Mouse (Mus musculus) heart, postnatal 14 days (tissue): ENCODE data around the gene Sox5. TPM values are rescaled to one million over a fixed set of nuclear protein-coding genes. Genes with fewer than 3 reads are reported as not detected.

ENCODE experiments used
- DNase-seq, 2 experiments: peaks; one replicate each; pipeline ENCODE4 v3.0.0; 2021 to 2022
- intact Hi-C: fragments of 180-260 bp; cut with DNase I; formaldehyde crosslinking; loops from one replicate; pipeline ENCODE4 v1.15.1; 2025
- total RNA-seq, 2 experiments: library from RNA; stranded (reverse); gene quantifications; 2 replicates each; pipeline ENCODE4 v1.2.3; 2021

Gene Sox5
- total RNA-seq, 2 experiments from 2014 or later = 3.9 to 4.7 TPM

DNA sequence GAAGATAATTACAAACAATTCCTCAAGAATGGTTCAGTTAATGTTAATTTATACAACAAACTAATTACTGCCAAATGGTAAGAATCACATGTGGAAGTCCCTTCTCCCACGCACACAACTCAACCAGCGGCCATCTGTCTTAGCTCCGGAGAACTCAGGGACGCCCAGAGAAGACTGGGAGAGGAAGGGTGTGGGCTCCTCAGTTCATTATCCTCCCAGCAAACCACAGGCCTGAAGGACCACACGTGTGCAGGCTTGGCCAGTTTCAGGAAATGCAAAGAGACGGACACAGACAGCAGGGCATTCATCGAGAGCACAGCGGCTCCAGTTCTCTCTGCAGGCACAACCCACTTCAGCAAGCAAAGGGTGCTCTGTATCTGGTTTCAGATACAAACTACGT lies 683.7 kb downstream of the Sox5 start:
- no peak for DNase-seq

DNA sequence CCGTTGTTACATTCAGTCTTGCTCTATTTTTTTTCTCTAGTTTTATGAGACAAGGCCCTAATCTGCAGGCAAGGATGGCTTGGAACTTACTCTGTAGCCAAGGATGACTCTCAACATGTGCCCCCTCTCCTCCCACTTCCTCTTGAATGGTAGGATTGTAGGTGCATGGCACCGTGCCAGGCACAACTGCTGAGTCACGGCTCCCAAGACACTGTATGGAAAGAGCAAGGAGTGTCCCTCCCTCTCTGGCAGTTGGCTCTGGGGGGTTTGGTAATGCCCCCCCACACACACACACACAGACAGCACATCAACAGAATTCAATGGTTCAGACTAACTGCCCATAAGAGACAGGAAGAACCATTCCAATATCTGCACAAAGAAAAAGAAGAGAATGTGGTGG lies 693.5 kb downstream of the Sox5 start:
- intact Hi-C loops = no loop called here
- no peak for DNase-seq

More for the DNA sequence above, 683.7 kb downstream of the Sox5 start:
- intact Hi-C loops = no loop called here

DNA sequence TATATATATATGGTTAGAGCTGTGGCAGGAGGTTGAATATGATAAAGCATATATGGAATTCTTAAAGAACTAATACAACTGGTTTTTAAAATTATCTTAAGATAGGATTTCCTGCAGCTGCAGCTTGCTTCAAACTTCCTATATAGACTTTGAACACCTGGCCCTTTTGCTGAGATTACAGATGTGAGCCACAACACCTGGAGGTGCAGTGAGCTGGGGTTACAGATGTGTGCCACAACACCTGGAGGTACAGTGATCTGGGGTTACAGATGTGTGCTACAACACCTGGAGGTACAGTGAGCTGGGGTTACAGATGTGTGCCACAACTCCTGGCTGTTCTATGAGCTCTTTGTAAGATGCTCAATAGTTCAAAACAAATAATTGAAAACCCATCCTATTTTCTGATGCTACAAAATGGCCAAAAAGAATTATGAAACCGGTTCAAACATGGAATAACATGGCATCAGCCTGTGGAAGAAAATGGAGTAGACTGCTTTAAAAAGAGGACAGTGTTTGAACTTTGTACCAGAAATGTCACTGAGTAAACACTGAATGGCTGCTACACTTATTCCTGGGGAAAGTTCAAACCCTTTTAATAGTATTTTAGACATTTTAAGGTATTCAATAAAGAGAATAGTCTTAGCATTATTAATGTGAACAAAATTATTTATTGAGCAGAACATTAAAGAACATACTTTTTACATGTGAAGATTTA lies 695.5 kb downstream of the Sox5 start:
- intact Hi-C loops = no loop called here
- no peak for DNase-seq

DNA sequence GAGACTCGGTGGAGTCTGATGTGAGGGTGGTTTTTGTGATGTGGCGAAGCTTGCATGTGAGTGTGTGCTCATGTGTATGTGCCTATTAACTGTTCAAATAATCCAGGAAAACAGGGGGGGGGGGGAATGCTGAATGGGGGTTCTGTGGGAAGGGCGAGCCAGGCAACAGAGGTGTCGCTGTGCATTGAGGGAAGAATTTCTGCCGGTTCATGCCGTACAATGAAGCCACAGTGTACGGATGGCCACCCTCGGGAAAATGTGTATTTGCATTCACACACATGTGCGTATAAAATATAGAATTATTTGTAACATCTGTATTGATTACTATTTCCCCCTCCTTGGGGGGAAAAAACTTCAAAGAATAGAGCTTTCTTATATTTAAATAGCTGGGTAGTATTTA lies 699.5 kb downstream of the Sox5 start:
- no peak for DNase-seq
- intact Hi-C loops = no loop called here

DNA sequence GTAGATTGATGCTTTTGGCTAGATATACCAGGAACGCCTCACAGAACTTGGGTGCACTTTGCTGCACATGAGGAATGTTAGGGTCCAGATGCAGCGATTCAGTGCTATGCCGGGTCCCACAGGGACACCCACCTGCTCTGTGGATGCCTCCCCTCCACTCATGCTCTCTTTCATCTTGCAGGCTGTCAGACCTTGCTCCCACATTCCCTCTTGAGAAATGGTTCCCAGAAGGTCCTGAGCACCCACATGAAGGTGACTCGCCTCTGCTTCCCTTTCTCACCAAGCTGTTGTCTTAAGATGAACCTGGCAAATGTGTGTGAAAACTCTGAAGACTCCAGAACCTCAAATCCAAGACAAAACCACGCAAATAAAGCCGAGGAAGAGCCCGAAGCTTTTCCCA lies 704.0 kb downstream of the Sox5 start:
- intact Hi-C loops = no loop called here
- DNase-seq = no peak

DNA sequence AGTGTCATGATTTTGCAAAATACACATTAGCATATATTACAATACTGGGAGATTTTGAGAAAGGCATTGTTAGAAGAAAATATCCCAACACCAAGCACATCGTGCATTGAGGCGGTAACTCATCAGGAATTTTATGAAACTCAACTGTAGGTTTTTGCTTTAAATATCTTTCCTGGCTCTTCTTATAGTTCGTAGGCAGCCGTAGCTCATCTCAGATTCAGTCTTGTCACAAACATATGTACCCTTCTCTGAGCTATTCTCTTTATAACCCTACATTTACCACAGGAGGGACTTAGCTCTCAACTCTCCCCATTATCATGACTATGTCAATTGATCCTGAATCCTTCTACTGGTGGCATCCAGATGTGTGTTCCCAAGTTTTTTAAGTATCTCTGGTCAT lies 705.4 kb downstream of the Sox5 start:
- intact Hi-C loops = no loop called here
- no peak for DNase-seq

DNA sequence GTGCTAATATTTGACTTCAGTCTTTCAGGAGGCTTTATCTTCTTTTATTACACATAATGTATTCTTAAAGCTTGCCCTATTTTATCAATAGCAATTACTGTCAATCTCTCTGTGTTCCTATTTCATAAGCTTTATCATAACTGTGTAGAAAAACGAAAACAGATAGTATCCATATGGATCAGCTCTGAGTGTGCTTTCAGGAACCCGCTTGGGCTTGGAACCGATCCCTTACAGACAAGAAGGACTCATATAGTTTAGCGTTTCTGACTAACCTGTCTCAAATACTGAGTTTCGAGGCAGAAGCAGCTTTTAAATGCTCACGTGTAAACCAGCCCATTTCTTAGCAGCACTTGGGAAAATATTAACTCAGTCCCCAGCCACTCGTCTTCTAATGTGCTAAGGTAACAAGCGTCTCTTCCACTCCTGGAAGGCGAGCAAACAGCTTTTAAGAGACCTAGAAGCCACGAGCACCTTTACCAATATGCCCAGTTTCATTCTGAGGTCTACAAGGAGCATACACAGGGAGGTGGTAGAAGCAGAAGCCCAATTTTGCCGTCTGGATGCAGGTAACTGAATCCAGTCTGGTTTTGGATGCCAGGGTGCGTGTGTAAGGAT lies 706.3 kb downstream of the Sox5 start:
- intact Hi-C loops = no loop called here
- DNase-seq = no peak

DNA sequence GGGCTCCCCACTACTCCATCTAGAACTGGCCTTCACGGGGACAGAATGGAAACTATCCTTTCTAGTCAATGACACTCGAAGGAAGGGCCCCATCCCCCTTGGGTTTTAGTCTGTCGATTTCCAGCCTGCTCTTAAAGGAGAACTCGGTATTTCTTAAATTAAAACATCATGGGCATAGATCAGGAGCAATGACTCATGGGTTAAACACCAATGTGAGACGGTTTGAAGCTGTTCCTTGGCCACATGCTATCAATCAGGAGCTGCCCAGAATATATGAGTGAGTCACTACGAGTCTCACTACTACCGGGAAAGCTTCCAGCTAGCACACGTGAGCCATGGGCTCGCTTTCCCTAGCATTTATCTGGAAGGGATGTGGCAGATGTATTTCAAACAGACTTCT lies 707.0 kb downstream of the Sox5 start:
- peak; percentile 35 to 52 for DNase-seq
- intact Hi-C loops = no loop called here

DNA sequence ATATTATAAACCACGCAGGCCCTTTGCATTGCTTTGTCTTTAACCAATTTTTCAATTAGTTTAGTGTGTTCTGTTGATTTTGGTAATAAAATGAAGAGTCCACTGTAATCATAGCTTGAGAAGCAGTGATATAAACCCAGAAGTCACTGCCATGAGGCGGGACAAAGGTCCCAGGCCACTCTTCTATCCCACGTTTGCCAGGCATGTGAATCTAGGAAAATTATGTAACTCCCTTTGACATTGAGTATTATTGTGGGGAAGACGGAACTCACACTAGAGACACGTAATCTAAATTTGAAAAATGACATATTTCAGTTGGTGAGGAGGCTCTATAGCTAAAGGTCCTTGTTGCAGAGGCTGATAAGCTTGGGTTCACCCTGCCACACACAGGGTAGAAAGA lies 711.3 kb downstream of the Sox5 start:
- intact Hi-C loops = no loop called here
- no peak for DNase-seq

DNA sequence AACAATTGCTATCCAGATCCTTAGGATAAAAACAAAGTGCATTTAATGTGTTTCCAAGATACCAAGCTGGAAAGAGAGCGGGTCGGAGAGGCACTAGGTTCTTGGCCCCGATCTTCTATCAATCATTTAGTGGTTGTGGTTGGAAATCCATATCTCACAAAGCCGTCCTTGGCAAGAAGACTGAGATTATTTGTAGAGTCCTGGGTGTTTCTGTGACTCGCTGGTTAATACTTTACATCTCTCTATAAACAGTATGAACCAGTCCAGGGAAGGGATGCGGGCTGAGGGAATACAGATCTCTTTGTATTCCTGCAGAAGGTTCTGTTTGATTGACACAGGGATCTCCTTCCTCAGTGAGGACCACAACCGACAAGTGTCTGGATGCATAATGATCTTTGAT lies 714.3 kb downstream of the Sox5 start:
- no peak for DNase-seq
- intact Hi-C loops = no loop called here

DNA sequence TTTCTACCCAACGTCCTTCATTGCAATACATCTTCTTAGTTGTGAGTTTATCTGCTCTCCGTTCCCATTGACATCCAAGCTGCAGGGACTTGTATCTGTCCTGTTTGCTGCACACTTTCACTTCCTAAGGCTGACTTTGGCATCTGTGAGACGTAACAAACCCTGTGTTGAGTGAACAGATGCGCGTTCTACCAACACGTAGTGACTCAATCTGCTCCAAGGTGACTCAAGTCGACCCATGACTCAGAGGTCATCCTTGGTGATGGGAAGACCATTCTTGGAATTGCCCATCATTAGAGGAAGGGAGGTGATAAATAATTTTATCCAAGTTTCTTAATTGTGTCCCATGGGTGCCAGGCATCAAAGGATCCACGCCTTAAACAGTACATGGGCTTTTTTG lies 719.3 kb downstream of the Sox5 start:
- no peak for DNase-seq
- intact Hi-C loops = no loop called here

DNA sequence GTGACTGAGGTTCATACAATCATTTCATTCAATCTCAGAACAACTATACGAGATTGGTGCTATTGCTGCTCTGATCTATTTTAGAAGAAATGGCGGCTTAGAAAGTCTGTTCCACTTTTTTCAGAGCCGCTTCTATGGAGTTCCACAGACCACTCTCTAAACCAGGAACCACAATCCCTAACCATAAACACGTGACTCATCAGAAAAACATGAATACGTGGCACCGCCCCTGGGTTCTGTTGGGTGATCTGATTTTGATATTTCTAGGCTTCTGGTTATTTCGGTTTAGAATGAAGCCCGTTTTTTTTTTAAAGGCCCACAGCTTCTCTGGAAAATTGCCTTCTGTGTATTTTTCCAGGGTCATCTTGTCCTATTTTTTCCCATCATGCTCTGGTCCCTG lies 720.0 kb downstream of the Sox5 start:
- intact Hi-C loops = no loop called here
- DNase-seq = no peak

DNA sequence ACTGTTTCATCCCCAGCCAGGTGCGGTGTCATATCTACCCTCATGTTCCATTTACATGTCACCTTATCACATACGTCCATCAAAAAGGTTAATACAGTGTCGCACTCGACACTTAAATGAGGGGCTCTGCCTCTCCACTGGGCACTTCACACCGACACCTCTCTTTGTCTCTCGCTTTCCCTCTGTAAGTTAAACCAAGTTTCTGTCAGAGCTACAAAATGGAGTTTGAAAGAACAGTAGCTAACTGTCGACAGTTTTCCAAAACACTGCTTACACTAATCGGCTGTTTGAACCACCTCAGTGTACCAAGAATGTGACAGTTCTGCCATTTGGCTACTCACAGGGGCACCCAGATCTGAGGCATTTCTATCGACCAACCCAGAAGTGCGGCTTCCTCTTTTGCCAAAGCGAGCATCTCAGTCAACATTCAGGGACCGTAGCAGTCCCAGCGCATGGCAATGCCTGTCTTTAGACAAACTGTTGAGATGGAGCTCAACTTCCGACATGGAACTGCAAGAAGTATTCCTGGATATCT lies 724.6 kb downstream of the Sox5 start:
- intact Hi-C loops = no loop called here
- DNase-seq = no peak

DNA sequence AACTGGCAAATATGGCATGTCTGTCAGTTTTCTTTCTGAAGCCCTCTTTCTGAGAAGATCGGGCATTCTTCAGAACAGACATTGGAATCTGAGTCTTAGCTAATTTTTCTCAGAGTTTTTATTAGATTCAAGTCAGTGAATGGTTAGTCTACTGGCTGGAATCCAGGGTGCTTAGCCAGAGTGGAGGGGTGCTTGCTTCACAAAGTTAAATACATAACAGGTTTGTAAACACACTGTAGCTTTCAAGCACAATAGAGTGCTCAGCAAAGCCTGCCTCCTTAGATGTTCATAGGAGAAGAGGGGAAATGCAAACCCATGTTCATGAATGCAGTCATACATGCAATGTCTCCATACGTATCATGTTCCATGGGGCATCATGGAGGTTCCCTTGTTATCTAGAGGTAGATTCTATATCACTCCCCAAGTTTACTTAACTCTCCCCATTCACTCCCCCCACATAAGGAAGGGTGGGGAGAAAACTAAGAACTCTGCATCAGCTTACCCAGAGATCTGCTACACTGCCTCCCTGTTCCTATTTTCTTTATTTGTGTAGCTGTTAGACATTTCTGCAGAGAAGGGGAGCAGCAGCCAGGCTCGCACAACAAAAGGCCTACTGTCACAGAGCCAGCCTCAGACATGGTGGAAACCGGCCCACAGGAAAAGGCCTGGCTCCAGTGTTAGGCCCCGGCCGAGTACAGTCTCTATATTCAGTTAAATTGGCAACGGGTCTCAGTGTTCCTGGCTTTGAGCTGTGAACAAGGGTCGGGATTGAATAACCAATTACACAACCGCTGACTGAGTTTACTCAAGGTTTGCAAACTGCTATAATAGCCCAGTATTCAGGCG lies 725.3 kb downstream of the Sox5 start:
- peak; percentile 69 to 75 for DNase-seq
- intact Hi-C loops = no loop called here

DNA sequence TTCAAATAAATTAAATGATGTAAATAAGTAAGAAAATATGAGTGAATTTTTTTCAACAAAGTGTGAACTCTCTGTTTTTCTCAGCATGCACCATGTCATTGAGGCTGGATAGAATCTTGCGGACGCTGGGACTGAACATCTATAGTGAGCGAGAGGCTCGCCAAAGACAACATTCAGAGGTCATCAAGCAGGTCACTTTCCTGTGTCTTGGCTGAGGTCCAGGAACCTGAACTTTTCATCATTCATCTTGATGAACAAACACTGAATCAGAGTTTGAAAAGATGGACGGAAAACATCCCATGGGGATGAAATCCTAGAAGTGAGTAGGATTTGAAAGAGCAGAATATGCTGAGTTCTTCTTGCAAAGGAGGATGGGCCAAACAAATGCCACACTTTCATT lies 729.3 kb downstream of the Sox5 start:
- intact Hi-C loops = no loop called here
- DNase-seq = no peak

DNA sequence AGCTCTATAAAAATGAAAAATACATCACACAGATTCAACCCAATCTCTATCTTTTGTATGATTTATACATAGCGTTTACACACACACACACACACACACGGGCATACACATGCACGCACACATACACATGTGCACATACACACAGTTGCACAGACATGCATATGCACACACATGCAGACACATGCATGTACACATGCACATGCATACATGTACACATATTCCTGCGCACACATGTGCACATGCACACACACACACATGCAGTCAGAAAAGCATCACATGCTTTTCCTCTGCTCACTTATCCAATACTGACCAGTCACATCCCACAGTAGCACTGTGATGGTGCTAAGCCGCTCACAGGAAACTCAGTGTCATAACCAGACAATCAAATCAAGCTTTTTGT lies 730.5 kb downstream of the Sox5 start:
- DNase-seq = no peak
- intact Hi-C loops = no loop called here

DNA sequence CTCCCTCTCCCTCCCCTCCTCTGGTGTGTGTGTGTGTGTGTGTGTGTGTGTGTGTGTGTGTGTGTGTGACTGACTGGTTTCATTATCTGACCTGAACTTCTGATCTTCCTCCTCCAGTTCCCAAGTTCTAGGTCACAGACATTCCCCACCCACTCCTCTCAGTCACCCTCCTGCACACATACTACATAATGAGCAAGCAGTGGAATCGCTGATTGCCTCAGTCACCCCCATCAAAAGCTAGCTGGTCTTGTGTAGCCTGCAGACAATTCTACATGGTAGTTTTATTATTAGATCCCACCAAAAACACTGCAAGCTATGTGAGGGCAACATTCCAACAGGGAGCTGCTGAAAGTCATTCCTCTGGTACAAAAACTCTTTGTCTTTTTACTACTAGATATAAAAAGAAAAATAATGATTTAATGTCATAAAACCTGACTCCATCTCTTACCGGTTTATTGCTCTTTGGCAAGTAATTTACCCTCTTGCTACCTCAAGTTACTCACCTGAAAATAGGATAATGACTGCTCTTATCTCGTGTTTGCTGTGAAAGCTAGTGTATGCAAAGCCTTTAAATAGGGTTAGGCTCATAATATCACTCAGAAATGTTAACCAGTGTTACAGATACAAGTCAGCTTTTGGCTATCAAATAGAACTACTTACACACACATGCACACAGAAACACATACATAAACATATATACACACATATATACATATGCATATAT lies 733.4 kb downstream of the Sox5 start:
- DNase-seq = no peak
- intact Hi-C loops = no loop called here

DNA sequence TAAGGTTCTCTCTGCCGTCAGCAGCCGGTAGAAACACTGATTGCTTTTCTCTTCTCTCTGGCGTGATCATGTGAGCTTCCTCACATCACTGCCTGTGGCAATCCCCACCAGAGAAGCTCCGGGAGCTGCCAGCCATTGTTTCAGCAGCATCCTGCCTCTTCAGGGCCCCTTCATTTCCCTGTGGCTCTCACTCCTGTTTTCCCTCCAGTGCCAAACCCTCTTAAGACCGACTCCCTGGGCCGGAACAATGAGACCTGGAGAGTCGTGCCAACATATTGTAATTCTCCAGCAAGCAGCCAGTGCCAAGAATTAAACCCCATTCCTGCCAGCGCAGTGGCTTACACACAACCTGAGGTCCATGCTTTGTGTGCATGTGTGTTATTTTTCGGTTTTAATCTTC lies 736.3 kb downstream of the Sox5 start:
- intact Hi-C loops = no loop called here
- peak in 1 of 2 experiments; percentile 10 for DNase-seq

DNA sequence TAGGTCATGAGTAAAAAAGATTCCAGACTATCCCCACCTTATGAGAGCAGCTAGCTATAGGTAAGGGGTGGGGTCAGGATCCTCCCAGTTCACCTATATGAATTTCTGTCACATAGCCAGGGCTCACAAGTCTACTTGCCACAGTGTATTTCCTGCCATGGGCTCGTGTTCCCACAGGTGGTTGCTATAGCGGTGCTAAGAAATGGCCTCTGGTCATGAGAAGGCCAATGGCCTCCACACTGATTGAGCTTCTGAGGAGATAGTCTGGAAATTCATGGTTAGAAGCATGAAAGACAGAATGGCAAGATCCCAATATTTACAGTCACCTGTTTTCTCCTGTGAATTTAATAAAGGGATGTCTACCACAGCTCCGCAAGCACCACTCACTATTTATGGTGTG lies 737.4 kb downstream of the Sox5 start:
- intact Hi-C loops = no loop called here
- no peak for DNase-seq

DNA sequence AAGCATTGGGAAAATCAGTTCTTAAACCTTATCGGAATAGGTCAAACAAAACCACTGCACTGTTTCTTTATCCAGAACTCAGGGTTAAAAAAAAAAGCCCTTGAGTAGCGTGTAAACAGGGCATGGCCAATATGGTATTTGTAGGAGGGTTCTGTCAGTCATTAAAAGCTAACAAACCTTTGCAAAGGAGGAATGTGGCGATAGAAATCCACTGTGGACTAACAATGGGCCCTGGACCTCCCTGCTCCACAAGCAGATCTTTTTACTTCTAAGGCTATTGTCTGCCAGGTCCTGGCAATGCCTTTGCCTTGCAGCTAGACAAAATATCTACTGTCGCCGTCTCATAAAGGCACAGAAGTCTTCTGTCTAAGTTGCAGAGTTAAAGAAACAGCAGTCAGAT lies 738.8 kb downstream of the Sox5 start:
- intact Hi-C loops = no loop called here
- no peak for DNase-seq

DNA sequence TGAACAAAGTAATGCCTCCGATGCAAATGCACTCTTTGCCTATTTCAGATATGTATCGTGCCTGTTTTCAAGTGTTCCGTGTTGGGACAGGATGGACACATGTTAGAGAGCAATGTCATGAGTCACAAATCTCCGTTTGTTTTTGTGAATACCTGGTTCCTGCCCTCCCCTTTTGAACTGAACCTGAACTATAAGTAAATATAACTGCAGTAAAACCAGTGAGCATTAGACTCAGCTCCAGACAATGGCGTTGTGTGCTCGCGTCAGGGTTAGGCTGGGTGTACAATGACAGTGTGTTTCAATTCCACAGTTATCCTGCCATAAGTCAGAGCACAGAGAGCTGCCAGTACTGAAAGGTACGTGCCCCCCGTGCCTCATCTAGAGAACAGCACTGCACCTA lies 739.8 kb downstream of the Sox5 start:
- DNase-seq = no peak
- intact Hi-C loops = no loop called here
